Mouse (Mus musculus) MEL (cell line): ENCODE measurements around the gene Brca2. TPM values are rescaled to one million over a fixed set of nuclear protein-coding genes. Genes with fewer than 3 reads are reported as not detected.

Source experiments
- DNase-seq: peaks from one replicate; pipeline ENCODE4 v3.0.0; 2011; ENCODE audit warnings: low read depth, low spot score
- H3K27ac ChIP-seq: 2 replicates; pipeline ENCODE4 v1.5.1; 2012; ENCODE audit warnings: low read depth, mild to moderate bottlenecking, control low read depth, low read length, moderate library complexity; ENCODE audit not compliant: control insufficient read depth
- H3K27me3 ChIP-seq, 2 experiments: fragments of 150-350 bp in 1 of 2; sonication (generic) in 1 of 2; 2 replicates each; pipeline ENCODE4 v1.6.1; 2012; ENCODE audit warnings: low read length in 2 of 2, mild to moderate bottlenecking in 2 of 2, improper control_type of control experiment in 1 of 2, moderate library complexity in 1 of 2; ENCODE audit not compliant: insufficient read depth in 2 of 2, control insufficient read depth in 1 of 2
- H3K36me3 ChIP-seq, 2 experiments: 2 replicates each; pipeline ENCODE4 v1.6.1; 2012 to 2014; ENCODE audit warnings: low read length in 2 of 2, improper control_type of control experiment in 1 of 2, inconsistent platforms in 1 of 2, mild to moderate bottlenecking in 1 of 2; ENCODE audit not compliant: insufficient read depth in 2 of 2, control insufficient read depth in 1 of 2
- H3K4me1 ChIP-seq, 2 experiments: fragments of 150-350 bp in 1 of 2; sonication (generic) in 1 of 2; 2 replicates each; pipeline ENCODE4 v1.6.1; 2012; ENCODE audit warnings: low read length in 2 of 2, improper control_type of control experiment in 1 of 2, mild to moderate bottlenecking in 1 of 2; ENCODE audit not compliant: insufficient read depth in 2 of 2, control insufficient read depth in 1 of 2
- H3K4me3 ChIP-seq, 2 experiments: fragments of 150-350 bp in 1 of 2; sonication (generic) in 1 of 2; 2 replicates each; pipeline ENCODE4 v1.5.1; 2012; ENCODE audit warnings: low read depth in 2 of 2, low read length in 2 of 2, mild to moderate bottlenecking in 2 of 2, moderate library complexity in 2 of 2, control low read depth in 1 of 2, improper control_type of control experiment in 1 of 2; ENCODE audit not compliant: control insufficient read depth in 1 of 2, insufficient read depth in 1 of 2
- H3K79me2 ChIP-seq: 2 replicates; pipeline ENCODE4 v1.6.1; 2012; ENCODE audit warnings: mild to moderate bottlenecking, low read length, moderate library complexity; ENCODE audit not compliant: control insufficient read depth, poor library complexity, insufficient read depth
- H3K9ac ChIP-seq: 2 replicates; pipeline ENCODE4 v1.6.1; 2012; ENCODE audit warnings: low read depth, mild to moderate bottlenecking, control low read depth, low read length, moderate library complexity; ENCODE audit not compliant: control insufficient read depth, poor library complexity, severe bottlenecking
- H3K9me3 ChIP-seq: fragments of 150-350 bp; sonication (generic); replicated peaks from 2 replicates; pipeline ENCODE4 v1.6.1; 2012; ENCODE audit warnings: mild to moderate bottlenecking, low read length, improper control_type of control experiment, moderate library complexity; ENCODE audit not compliant: insufficient read depth
- BHLHE40 ChIP-seq: IDR thresholded peaks from 2 replicates; pipeline ENCODE4 v1.6.1; 2012; ENCODE audit warnings: low read depth, mild to moderate bottlenecking, inconsistent platforms, low read length, improper control_type of control experiment, borderline replicate concordance
- CHD1 ChIP-seq: IDR thresholded peaks from 2 replicates; pipeline ENCODE4 v1.6.1; 2012; ENCODE audit warnings: low read depth, mild to moderate bottlenecking, inconsistent platforms, low read length, improper control_type of control experiment
- CHD2 ChIP-seq: IDR thresholded peaks from 2 replicates; pipeline ENCODE4 v1.6.1; 2011; ENCODE audit warnings: low read length, improper control_type of control experiment
- E2F4 ChIP-seq: IDR thresholded peaks from 2 replicates; pipeline ENCODE4 v1.6.1; 2011; ENCODE audit warnings: low read depth, low read length, improper control_type of control experiment, borderline replicate concordance
- ELF1 ChIP-seq: IDR thresholded peaks from 2 replicates; pipeline ENCODE4 v1.6.1; 2014; ENCODE audit warnings: low read depth, mild to moderate bottlenecking, inconsistent platforms, low read length, improper control_type of control experiment, moderate library complexity
- EP300 ChIP-seq, 2 experiments: IDR thresholded peaks; 2 replicates each; pipeline ENCODE4 v1.6.1; 2011; ENCODE audit warnings: improper control_type of control experiment in 2 of 2, low read length in 2 of 2, low read depth in 1 of 2, mild to moderate bottlenecking in 1 of 2
- ETS1 ChIP-seq: IDR thresholded peaks from 2 replicates; pipeline ENCODE4 v1.6.1; 2012; ENCODE audit warnings: low read depth, mild to moderate bottlenecking, inconsistent platforms, low read length, improper control_type of control experiment, moderate library complexity
- GABPA ChIP-seq: IDR thresholded peaks from 2 replicates; pipeline ENCODE4 v1.6.1; 2012; ENCODE audit warnings: low read depth, mild to moderate bottlenecking, inconsistent platforms, low read length, improper control_type of control experiment, moderate library complexity
- GATA1 ChIP-seq: IDR thresholded peaks from 2 replicates; pipeline ENCODE4 v1.6.1; 2011; ENCODE audit warnings: low read depth, low read length, improper control_type of control experiment
- HCFC1 ChIP-seq: IDR thresholded peaks from 2 replicates; pipeline ENCODE4 v1.6.1; 2012; ENCODE audit warnings: low read depth, mild to moderate bottlenecking, inconsistent platforms, low read length, improper control_type of control experiment, moderate library complexity
- JUND ChIP-seq: IDR thresholded peaks from 2 replicates; pipeline ENCODE4 v1.6.1; 2011; ENCODE audit warnings: low read depth, mild to moderate bottlenecking, improper control_type of control experiment, low read length
- MAZ ChIP-seq: IDR thresholded peaks from 2 replicates; pipeline ENCODE4 v1.6.1; 2012; ENCODE audit warnings: low read depth, mild to moderate bottlenecking, inconsistent platforms, low read length, improper control_type of control experiment
- MEF2A ChIP-seq: IDR thresholded peaks from 2 replicates; pipeline ENCODE4 v1.6.1; 2014; ENCODE audit warnings: low read depth, mild to moderate bottlenecking, inconsistent platforms, low read length, improper control_type of control experiment; ENCODE audit not compliant: poor library complexity, insufficient replicate concordance, severe bottlenecking; ENCODE audit errors: extremely low read depth
- MXI1 ChIP-seq: IDR thresholded peaks from 2 replicates; pipeline ENCODE4 v1.6.1; 2011; ENCODE audit warnings: mild to moderate bottlenecking, low read depth, low read length, improper control_type of control experiment
- MYB ChIP-seq: IDR thresholded peaks from 2 replicates; pipeline ENCODE4 v1.6.1; 2011; ENCODE audit warnings: mild to moderate bottlenecking, low read depth, low read length, improper control_type of control experiment
- MYC ChIP-seq: IDR thresholded peaks from 2 replicates; pipeline ENCODE4 v1.6.1; 2011; ENCODE audit warnings: low read depth, mild to moderate bottlenecking, low read length, improper control_type of control experiment, moderate library complexity
- NELFE ChIP-seq: IDR thresholded peaks from 2 replicates; pipeline ENCODE4 v1.6.1; 2011; ENCODE audit warnings: low read depth, low read length, improper control_type of control experiment
- POLR2A ChIP-seq, 2 experiments: IDR thresholded peaks; 2 replicates each; pipeline ENCODE4 v1.6.1; 2011 to 2012; ENCODE audit warnings: low read length in 2 of 2, mild to moderate bottlenecking in 2 of 2, control low read depth in 1 of 2, improper control_type of control experiment in 1 of 2, low read depth in 1 of 2, moderate library complexity in 1 of 2; ENCODE audit not compliant: control insufficient read depth in 1 of 2, insufficient read depth in 1 of 2, poor library complexity in 1 of 2
- POLR2AphosphoS2 ChIP-seq: IDR thresholded peaks from 2 replicates; pipeline ENCODE4 v1.6.1; 2011; ENCODE audit warnings: low read length, improper control_type of control experiment
- RAD21 ChIP-seq: IDR thresholded peaks from 2 replicates; pipeline ENCODE4 v1.6.1; 2011; ENCODE audit warnings: mild to moderate bottlenecking, low read depth, low read length, improper control_type of control experiment
- RCOR1 ChIP-seq: IDR thresholded peaks from 2 replicates; pipeline ENCODE4 v1.6.1; 2012; ENCODE audit warnings: low read depth, mild to moderate bottlenecking, inconsistent platforms, low read length, improper control_type of control experiment
- SIN3A ChIP-seq: IDR thresholded peaks from 2 replicates; pipeline ENCODE4 v1.6.1; 2012; ENCODE audit warnings: low read length, improper control_type of control experiment, inconsistent platforms
- TBP ChIP-seq: IDR thresholded peaks from 2 replicates; pipeline ENCODE4 v1.8.0; 2011; ENCODE audit warnings: low read depth, low read length, improper control_type of control experiment
- TCF12 ChIP-seq: IDR thresholded peaks from 2 replicates; pipeline ENCODE4 v1.6.1; 2014; ENCODE audit warnings: low read depth, mild to moderate bottlenecking, inconsistent platforms, low read length, improper control_type of control experiment, moderate library complexity
- UBTF ChIP-seq: IDR thresholded peaks from 2 replicates; pipeline ENCODE4 v1.6.1; 2012; ENCODE audit warnings: low read depth, mild to moderate bottlenecking, inconsistent platforms, low read length, improper control_type of control experiment, moderate library complexity, borderline replicate concordance; ENCODE audit not compliant: insufficient read depth
- USF1 ChIP-seq: IDR thresholded peaks from 2 replicates; pipeline ENCODE4 v1.6.1; 2014; ENCODE audit warnings: low read depth, mild to moderate bottlenecking, inconsistent platforms, low read length, improper control_type of control experiment, moderate library complexity
- USF2 ChIP-seq, 2 experiments: IDR thresholded peaks; 2 replicates each; pipeline ENCODE4 v1.6.1; 2011 to 2012; ENCODE audit warnings: improper control_type of control experiment in 2 of 2, low read length in 2 of 2, borderline replicate concordance in 1 of 2, inconsistent platforms in 1 of 2, low read depth in 1 of 2, mild to moderate bottlenecking in 1 of 2; ENCODE audit not compliant: insufficient read depth in 1 of 2
- ZKSCAN1 ChIP-seq: IDR thresholded peaks from 2 replicates; pipeline ENCODE4 v1.6.1; 2012; ENCODE audit warnings: low read depth, mild to moderate bottlenecking, inconsistent platforms, low read length, improper control_type of control experiment, moderate library complexity
- ZMIZ1 ChIP-seq: IDR thresholded peaks from 2 replicates; pipeline ENCODE4 v1.6.1; 2012; ENCODE audit warnings: low read depth, mild to moderate bottlenecking, inconsistent platforms, low read length, improper control_type of control experiment, moderate library complexity
- polyA plus RNA-seq, 2 experiments: library from polyadenylated mRNA; stranded (reverse) in 1 of 2; unstranded in 1 of 2; fragments of >175 nt in 1 of 2; fragments of >200 nt in 1 of 2; gene quantifications; 2 replicates each; pipeline versions ENCODE4 v1.2.1 to v1.2.4; 2012; ENCODE audit warnings: low replicate concordance in 2 of 2, low read depth in 1 of 2; ENCODE audit not compliant: insufficient read length in 2 of 2, insufficient read depth in 1 of 2, missing spikeins in 1 of 2
- total RNA-seq: library from RNA; depleted of rRNA; stranded (reverse); fragments of 300-350 nt; gene quantifications from 2 replicates; pipeline ENCODE4 v1.2.3, GENCODE M21; 2012

Brca2 gene
- total and polyA plus RNA-seq, 3 experiments, result 29.8 to 239 (median 53.4) TPM

DNA sequence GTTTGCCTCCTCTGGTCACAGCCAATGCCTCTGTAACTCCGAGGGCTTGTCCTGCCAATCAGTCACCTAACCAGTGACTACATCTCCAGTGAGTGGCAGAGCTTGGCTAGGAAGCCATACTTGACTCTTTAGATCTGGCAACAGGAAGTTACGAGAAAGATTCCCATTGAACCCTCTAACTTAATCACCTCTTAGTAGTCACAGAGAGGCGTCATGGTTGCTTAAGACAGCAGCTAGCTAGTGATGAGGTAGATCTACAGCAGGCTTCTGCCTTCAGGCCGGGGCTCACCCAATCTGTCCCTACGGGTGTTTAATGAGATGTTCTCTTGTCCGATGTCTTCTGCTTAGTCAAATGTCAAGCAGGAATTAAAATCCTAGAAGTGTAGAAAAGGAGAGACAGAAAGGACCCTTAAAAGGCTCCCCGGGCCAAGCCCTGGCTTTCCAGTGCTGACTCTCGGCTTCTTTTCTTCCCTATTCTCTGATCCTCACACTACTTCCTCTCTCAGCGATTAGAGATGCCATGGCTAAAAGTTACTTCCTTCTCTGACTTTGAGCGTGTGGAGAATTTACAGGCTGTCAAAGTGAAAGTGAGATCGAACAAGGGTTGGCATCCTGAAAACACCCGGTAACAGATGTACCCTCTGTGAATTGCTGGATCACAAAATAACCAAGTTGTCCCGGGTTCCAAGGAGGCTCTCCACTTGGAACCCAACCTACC lies 69.9 kb downstream of the Brca2 start:
- peak overlapping the region; percentile 83 for H3K9ac ChIP-seq
- H3K4me1 ChIP-seq, result peaks cover 9 to 11% of the 10 kb centered on the region in 2 experiments
- DNase-seq, result peak; percentile 89
- peaks cover 0 to 12% of the 10 kb centered on the region in 2 experiments; a peak in 2 of 4 replicates for H3K36me3 ChIP-seq
- H3K27ac ChIP-seq, result peak overlapping the region; percentile 77
- H3K27me3 ChIP-seq, result no peaks in the 10 kb centered on the region
- peaks cover 10% of the 10 kb centered on the region; the same call in 1 of the 2 replicates for H3K79me2 ChIP-seq
- TF ChIP-seq USF2 (IDR thresholded peaks at IDR 0.05; ENCODE audit: borderline replicate concordance in 1 of 2, insufficient read depth in 1 of 2, low read depth in 1 of 2, low read length in 2 of 2), result no peak
- peak in 1 of 2 experiments; percentile 45; a peak in 1 of 4 replicates for TF ChIP-seq EP300 (IDR thresholded peaks at IDR 0.05; ENCODE audit: low read depth in 1 of 2, low read length in 2 of 2)
- no peak for TF ChIP-seq GABPA
- no peak; the same call in 1 of the 2 replicates for TF ChIP-seq SIN3A
- TF ChIP-seq ZMIZ1, result no peak
- TF ChIP-seq GATA1, result no peak
- no peak for TF ChIP-seq MAZ
- TF ChIP-seq USF1, result no peak
- peak; percentile 69 for TF ChIP-seq ELF1
- TF ChIP-seq TBP, result peak; percentile 75
- TF ChIP-seq ZKSCAN1, result no peak
- TF ChIP-seq CHD2, result no peak
- TF ChIP-seq HCFC1, result 0 out of 2 replicates have a peak, but pooled peaks have one; percentile 39
- 0 out of 2 replicates have a peak, but pooled peaks have one; percentile 21 for TF ChIP-seq TCF12
- TF ChIP-seq POLR2A (IDR thresholded peaks at IDR 0.05; ENCODE audit: control insufficient read depth in 1 of 2, insufficient read depth in 1 of 2, low read depth in 1 of 2, low read length in 2 of 2, poor library complexity in 1 of 2), result peak in 1 of 2 experiments; percentile 44; a peak in 1 of 4 replicates
- no peak for TF ChIP-seq MYC
- peak; percentile 61 for TF ChIP-seq RCOR1
- peak; percentile 8; the same call in 1 of the 2 replicates for TF ChIP-seq NELFE
- peak; percentile 58; the same call in 1 of the 2 replicates for TF ChIP-seq ETS1
- TF ChIP-seq UBTF, result 0 out of 2 replicates have a peak, but pooled peaks have one; percentile 1
- no peak for TF ChIP-seq MEF2A
- no peak for TF ChIP-seq POLR2AphosphoS2
- no peak for TF ChIP-seq MYB
- TF ChIP-seq MXI1, result no peak
- TF ChIP-seq JUND, result no peak
- TF ChIP-seq RAD21, result no peak
- no peak for TF ChIP-seq E2F4
- no peak for TF ChIP-seq BHLHE40
- no peak; the same call in 1 of the 2 replicates for TF ChIP-seq CHD1
- no peaks in the 10 kb centered on the region for H3K9me3 ChIP-seq
- peak overlapping the region; percentile 62 to 80 for H3K4me3 ChIP-seq
